Mouse (Mus musculus) embryonic facial prominence, embryonic 13.5 days (tissue): ENCODE data around the gene Srr. TPM values are rescaled to one million over a fixed set of nuclear protein-coding genes. Genes with fewer than 3 reads are reported as not detected.

Experiments used
- ATAC-seq: fragments of 200-750 bp; cut with Nextera tagmentation; 2 replicates; pipeline ENCODE4 v1.8.0; 2017; ENCODE audit warnings: low read depth; ENCODE audit not compliant: insufficient number of reproducible peaks, insufficient read depth, low FRiP score, low TSS enrichment
- H3K27ac ChIP-seq: fragments of 300-500 bp; sonication (generic); 2 replicates; pipeline ENCODE4 v1.5.1; 2015; ENCODE audit warnings: moderate library complexity, mild to moderate bottlenecking, inconsistent platforms
- H3K27me3 ChIP-seq: fragments of 300-500 bp; sonication (generic); 2 replicates; pipeline ENCODE4 v1.6.1; 2015; ENCODE audit warnings: mild to moderate bottlenecking, inconsistent platforms
- H3K36me3 ChIP-seq: fragments of 300-500 bp; sonication (generic); 2 replicates; pipeline ENCODE4 v1.6.1; 2015; ENCODE audit warnings: mild to moderate bottlenecking, inconsistent platforms
- H3K4me1 ChIP-seq: fragments of 300-500 bp; sonication (generic); 2 replicates; pipeline ENCODE4 v1.6.1; 2015; ENCODE audit warnings: inconsistent platforms
- H3K4me2 ChIP-seq: fragments of 300-500 bp; sonication (generic); 2 replicates; pipeline ENCODE4 v1.6.1; 2015; ENCODE audit warnings: moderate library complexity, mild to moderate bottlenecking, inconsistent platforms
- H3K4me3 ChIP-seq: fragments of 300-500 bp; sonication (generic); 2 replicates; pipeline ENCODE4 v1.5.1; 2015; ENCODE audit warnings: mild to moderate bottlenecking, inconsistent platforms
- H3K9ac ChIP-seq: fragments of 300-500 bp; sonication (generic); 2 replicates; pipeline ENCODE4 v1.6.1; 2015; ENCODE audit warnings: mild to moderate bottlenecking, inconsistent platforms
- H3K9me3 ChIP-seq: fragments of 300-500 bp; sonication (generic); 2 replicates; pipeline ENCODE4 v1.6.1; 2016; ENCODE audit warnings: inconsistent platforms
- WGBS: fragments of 180-500 bp; shearing (Covaris S2); methylation state at CpG from one replicate; pipeline ENCODE4 v1.1.7; 2015; ENCODE audit warnings: mixed read lengths; 5-methylcytosine and 5-hydroxymethylcytosine counted together
- microRNA-seq: library from miRNA; unstranded; fragments of <30 nt; microRNA quantifications from one replicate; pipeline ENCODE4, GENCODE M21; 2016
- polyA plus RNA-seq: library from polyadenylated mRNA; unstranded; fragments of >200 nt; fragmentation: Nextera tagmentation; extraction: Ambion mirVana; gene quantifications from 2 replicates; pipeline ENCODE4 v1.2.1, GENCODE M21; 2015

The Srr gene
- polyA plus RNA-seq, 1 experiment from 2014 or later = 30.6 TPM

- H3K27ac ChIP-seq = no peak overlapping the region
- H3K9ac ChIP-seq = no peak overlapping the region
- no peak overlapping the region for H3K4me2 ChIP-seq
- H3K4me3 ChIP-seq = no peak overlapping the region
- ATAC-seq = no peak
- H3K4me1 ChIP-seq = no peaks in the 10 kb centered on the region
- H3K27me3 ChIP-seq = no peaks in the 10 kb centered on the region
- H3K9me3 ChIP-seq = no peaks in the 10 kb centered on the region
- 85% methylated on average over 9 of the region's 9 CpGs for WGBS
- 0 out of 2 replicates have a peak, but pooled peaks cover 9% of the 10 kb centered on the region for H3K36me3 ChIP-seq
Measured at GRCm38 (mm10) chr11:74857756-74858155, 68.0 kb downstream of the Srr start.

Small RNA genes within 50 kb of the gene (microRNA-seq; reads per million reads assigned to microRNA genes)
- not detected for gene Mir6926

Other genes with a start within 250 kb of the Srr start
- 54.3 and 55.0 TPM in 2 replicates for gene Pafah1b1, start 201.3 kb downstream of the Srr start, polyA plus RNA-seq
- 58.4 and 61.8 TPM in 2 replicates for gene Mettl16, start 155.1 kb downstream of the Srr start, polyA plus RNA-seq
- gene Mnt, start 95.0 kb downstream of the Srr start, polyA plus RNA-seq = 5.7 and 6.0 TPM in 2 replicates
- gene Sgsm2, start 28.9 kb downstream of the Srr start, polyA plus RNA-seq = 4.6 and 4.7 TPM in 2 replicates
- 40.1 and 42.4 TPM in 2 replicates for gene Tsr1, start 27.9 kb downstream of the Srr start, polyA plus RNA-seq
- 22.4 and 22.5 TPM in 2 replicates for gene Smg6, start 125 bp downstream of the Srr start, polyA plus RNA-seq
- 8.2 and 9.7 TPM in 2 replicates for gene Hic1, start 243.6 kb upstream of the Srr start, polyA plus RNA-seq